Mouse (Mus musculus): ENCODE data around the gene Dpy19l3. TPM values are rescaled to one million over a fixed set of nuclear protein-coding genes. Genes with fewer than 3 reads are reported as not detected.

The Dpy19l3 gene
- 35.9 and 43.8 TPM in 2 replicates for polyA plus RNA-seq (2015; fragmentation: Nextera tagmentation; extraction: Ambion mirVana)

GRCm38 (mm10) chr7:35754033-35754885 is at the start of gene Dpy19l3:
Gene Dpy19l3, minus strand, starts transcription at chr7:35754454.

GRCm38 (mm10) chr7:35802906-35803595 is 48.8 kb upstream of the Dpy19l3 start, which contains the start of gene Zfp507:
Gene Zfp507, minus strand, starts transcription at chr7:35803003.

GRCm38 (mm10) chr7:35647101-35647698 is 107.1 kb downstream of the Dpy19l3 start, which contains the start of gene Pdcd5:
Gene Pdcd5, minus strand, starts transcription at chr7:35647521.

Other genes with a start within 250 kb of the Dpy19l3 start
- 0.69 and 0.86 TPM in 2 replicates for gene Tdrd12, start 216.7 kb downstream of the Dpy19l3 start, polyA plus RNA-seq (2015; fragmentation: Nextera tagmentation; extraction: Ambion mirVana)
- 162 and 175 TPM in 2 replicates for gene Nudt19, start 198.2 kb downstream of the Dpy19l3 start, polyA plus RNA-seq (2015; fragmentation: Nextera tagmentation; extraction: Ambion mirVana)
- 0.10 and 0.23 TPM in 2 replicates for gene Rgs9bp, start 168.9 kb downstream of the Dpy19l3 start, polyA plus RNA-seq (2015; fragmentation: Nextera tagmentation; extraction: Ambion mirVana)
- 14.7 and 15.6 TPM in 2 replicates for gene Ankrd27, start 168.2 kb downstream of the Dpy19l3 start, polyA plus RNA-seq (2015; fragmentation: Nextera tagmentation; extraction: Ambion mirVana)
- gene Pdcd5, start 106.9 kb downstream of the Dpy19l3 start, polyA plus RNA-seq (2015; fragmentation: Nextera tagmentation; extraction: Ambion mirVana), result 245 and 254 TPM in 2 replicates
- gene Zfp507, start 48.5 kb upstream of the Dpy19l3 start, polyA plus RNA-seq (2015; fragmentation: Nextera tagmentation; extraction: Ambion mirVana), result 7.9 and 9.4 TPM in 2 replicates

Data from neural tube, postnatal 0 days (tissue).